Mouse (Mus musculus) hindbrain, embryonic 11.5 days (tissue): ENCODE measurements around the gene Wtip. TPM values are rescaled to one million over a fixed set of nuclear protein-coding genes. Genes with fewer than 3 reads are reported as not detected.

Experiments
- ATAC-seq: fragments of 200-750 bp; cut with Nextera tagmentation; 2 replicates; pipeline ENCODE4 v1.8.0; 2017; ENCODE audit warnings: mild to moderate bottlenecking, moderate TSS enrichment, moderate library complexity; ENCODE audit not compliant: low FRiP score
- DNase-seq: peaks from one replicate; pipeline ENCODE4 v3.0.0-alpha.2; 2015; ENCODE audit warnings: low spot score
- H3K27ac ChIP-seq: fragments of 300-500 bp; sonication (generic); 2 replicates; pipeline ENCODE4 v1.5.1; 2014; ENCODE audit warnings: mild to moderate bottlenecking, low read depth, low read length
- H3K27me3 ChIP-seq: fragments of 300-500 bp; sonication (generic); 2 replicates; pipeline ENCODE4 v1.6.1; 2014; ENCODE audit warnings: mild to moderate bottlenecking, low read length, moderate library complexity, mixed read lengths; ENCODE audit not compliant: control insufficient read depth, insufficient read depth
- H3K36me3 ChIP-seq: fragments of 300-500 bp; sonication (generic); 2 replicates; pipeline ENCODE4 v1.6.1; 2014; ENCODE audit warnings: mild to moderate bottlenecking, low read length, moderate library complexity, mixed read lengths; ENCODE audit not compliant: control insufficient read depth, insufficient read depth
- H3K4me1 ChIP-seq: fragments of 300-500 bp; sonication (generic); replicated peaks from 2 replicates; pipeline ENCODE4 v1.6.1; 2014; ENCODE audit warnings: low read length, mixed read lengths; ENCODE audit not compliant: control insufficient read depth, insufficient read depth
- H3K4me2 ChIP-seq: fragments of 300-500 bp; sonication (generic); replicated peaks from 2 replicates; pipeline ENCODE4 v1.6.1; 2014; ENCODE audit warnings: mild to moderate bottlenecking, low read depth, low read length
- H3K4me3 ChIP-seq: fragments of 300-500 bp; sonication (generic); 2 replicates; pipeline ENCODE4 v1.5.1; 2014; ENCODE audit warnings: low read depth, low read length
- H3K9ac ChIP-seq: fragments of 300-500 bp; sonication (generic); 2 replicates; pipeline ENCODE4 v1.6.1; 2014; ENCODE audit warnings: low read depth, low read length
- H3K9me3 ChIP-seq: fragments of 300-500 bp; sonication (generic); 2 replicates; pipeline ENCODE4 v1.6.1; 2016; ENCODE audit warnings: low read length; ENCODE audit not compliant: control insufficient read depth
- WGBS: fragments of 180-500 bp; shearing (Covaris S2); extraction: QIAGEN DNeasy Blood & Tissue Kit; methylation state at CpG from one replicate; pipeline ENCODE4 v1.1.7; 2014; 5-methylcytosine and 5-hydroxymethylcytosine counted together
- polyA plus RNA-seq: library from polyadenylated mRNA; unstranded; fragments of >200 nt; fragmentation: Nextera tagmentation; extraction: Ambion mirVana; gene quantifications from 2 replicates; pipeline ENCODE4 v1.2.1, GENCODE M21; 2014

The Wtip gene
- polyA plus RNA-seq, 1 experiment from 2014 or later = 4.0 TPM

GRCm38 (mm10) chr7:34164671-34165070 is 31.6 kb upstream of the Wtip start:
- WGBS = 95% methylated on average over 7 of the region's 7 CpGs
- no peak for ATAC-seq
- H3K36me3 ChIP-seq = peaks cover 15% of the 10 kb centered on the region; the same call in 1 of the 2 replicates

GRCm38 (mm10) chr7:34159167-34159566 is 26.1 kb upstream of the Wtip start:
- Histone ChIP-seq H3K9ac (no peak overlapping the region), H3K4me3 (no peak overlapping the region), H3K27me3 (no peaks in the 10 kb centered on the region), H3K4me2 (no peak overlapping the region), H3K27ac (no peak overlapping the region), H3K36me3 (peaks cover 26% of the 10 kb centered on the region), H3K4me1 (no peaks in the 10 kb centered on the region), H3K9me3 (no peaks in the 10 kb centered on the region)
- no peak for ATAC-seq
- DNase-seq = no peak
- WGBS = 94% methylated on average over 3 of the region's 3 CpGs

More at GRCm38 (mm10) chr7:34164671-34165070, 31.6 kb upstream of the Wtip start:
- no peak overlapping the region for H3K27ac ChIP-seq
- DNase-seq = no peak
- H3K9me3 ChIP-seq = no peaks in the 10 kb centered on the region
- H3K27me3 ChIP-seq = no peaks in the 10 kb centered on the region
- no peak overlapping the region for H3K9ac ChIP-seq
- no peak overlapping the region for H3K4me2 ChIP-seq
- no peak overlapping the region for H3K4me3 ChIP-seq
- no peaks in the 10 kb centered on the region for H3K4me1 ChIP-seq

GRCm38 (mm10) chr7:34157994-34158393 is 24.9 kb upstream of the Wtip start:
- H3K4me1 ChIP-seq = no peaks in the 10 kb centered on the region
- H3K27ac ChIP-seq = no peak overlapping the region
- no peak overlapping the region for H3K4me2 ChIP-seq
- no peak overlapping the region for H3K9ac ChIP-seq
- no peaks in the 10 kb centered on the region for H3K9me3 ChIP-seq
- WGBS = 98% methylated on average over 3 of the region's 3 CpGs
- no peak overlapping the region for H3K4me3 ChIP-seq
- ATAC-seq (no peak), DNase-seq (no peak)
- peaks cover 21% of the 10 kb centered on the region for H3K36me3 ChIP-seq
- H3K27me3 ChIP-seq = no peaks in the 10 kb centered on the region

- Histone ChIP-seq H3K9ac (no peak overlapping the region), H3K36me3 (peaks cover 31% of the 10 kb centered on the region), H3K4me1 (no peaks in the 10 kb centered on the region), H3K9me3 (no peaks in the 10 kb centered on the region), H3K4me2 (no peak overlapping the region), H3K4me3 (no peak overlapping the region), H3K27ac (no peak overlapping the region), H3K27me3 (no peaks in the 10 kb centered on the region)
- 92% methylated on average over 4 of the region's 4 CpGs for WGBS
- ATAC-seq (no peak), DNase-seq (no peak)
Measured at GRCm38 (mm10) chr7:34147193-34147592, 14.1 kb upstream of the Wtip start.

- no peak for DNase-seq
- Histone ChIP-seq H3K9me3 (no peaks in the 10 kb centered on the region), H3K4me1 (no peaks in the 10 kb centered on the region), H3K4me2 (no peak overlapping the region), H3K27ac (no peak overlapping the region), H3K27me3 (no peaks in the 10 kb centered on the region), H3K36me3 (peaks cover 18% of the 10 kb centered on the region), H3K4me3 (no peak overlapping the region), H3K9ac (no peak overlapping the region)
- 94% methylated on average over 13 of the region's 13 CpGs for WGBS
- ATAC-seq = no peak
Measured at GRCm38 (mm10) chr7:34141123-34141522, 8.1 kb upstream of the Wtip start.

- Histone ChIP-seq H3K4me1 (no peaks in the 10 kb centered on the region), H3K9ac (no peak overlapping the region), H3K4me2 (no peak overlapping the region), H3K36me3 (peaks cover 18% of the 10 kb centered on the region), H3K27me3 (no peaks in the 10 kb centered on the region), H3K9me3 (no peaks in the 10 kb centered on the region), H3K4me3 (no peak overlapping the region), H3K27ac (no peak overlapping the region)
- WGBS = 87% methylated on average over 6 of the region's 6 CpGs
- DNase-seq = no peak
- ATAC-seq = no peak
Measured at GRCm38 (mm10) chr7:34139493-34139892, 6.4 kb upstream of the Wtip start.

- Histone ChIP-seq H3K27me3 (no peaks in the 10 kb centered on the region), H3K27ac (no peak overlapping the region), H3K9me3 (no peaks in the 10 kb centered on the region), H3K4me3 (no peak overlapping the region), H3K36me3 (no peaks in the 10 kb centered on the region), H3K4me2 (no peak overlapping the region), H3K4me1 (no peaks in the 10 kb centered on the region), H3K9ac (no peak overlapping the region)
- ATAC-seq (no peak), DNase-seq (no peak)
- WGBS = 77% methylated on average over 2 of the region's 2 CpGs
Measured at GRCm38 (mm10) chr7:34134336-34134735, 1.3 kb upstream of the Wtip start.

- H3K27ac ChIP-seq = peak overlapping the region; percentile 42; the same call in 1 of the 2 replicates
- under 1% methylated on average over 76 of the region's 116 CpGs for WGBS
Measured at GRCm38 (mm10) chr7:34132355-34133079, 551 bp downstream of the Wtip start.

GRCm38 (mm10) chr7:34131959-34132354 is 1.1 kb downstream of the Wtip start:
- peak overlapping the region; percentile 76 for H3K4me3 ChIP-seq
- no peaks in the 10 kb centered on the region for H3K27me3 ChIP-seq
- H3K9me3 ChIP-seq = no peaks in the 10 kb centered on the region
- no peaks in the 10 kb centered on the region for H3K4me1 ChIP-seq
- peak; percentile 24 for DNase-seq
- ATAC-seq = peak; percentile 20
- H3K27ac ChIP-seq = no peak overlapping the region
- no peaks in the 10 kb centered on the region for H3K36me3 ChIP-seq
- peak overlapping the region; percentile 83 for H3K9ac ChIP-seq
- WGBS = 22% methylated on average over 3 of the region's 3 CpGs
- peak overlapping the region; percentile 67 for H3K4me2 ChIP-seq

More at GRCm38 (mm10) chr7:34132355-34133079, 551 bp downstream of the Wtip start:
- Histone ChIP-seq H3K4me2 (peak overlapping the region; percentile 67), H3K36me3 (no peaks in the 10 kb centered on the region), H3K9me3 (no peaks in the 10 kb centered on the region), H3K4me1 (no peaks in the 10 kb centered on the region), H3K9ac (peak overlapping the region; percentile 83), H3K27me3 (no peaks in the 10 kb centered on the region), H3K4me3 (peak overlapping the region; percentile 76)
- ATAC-seq (peak; percentile 70), DNase-seq (peak; percentile 72)
